Mouse (Mus musculus): ENCODE measurements around the gene Isl1.

The Isl1 gene

DNA sequence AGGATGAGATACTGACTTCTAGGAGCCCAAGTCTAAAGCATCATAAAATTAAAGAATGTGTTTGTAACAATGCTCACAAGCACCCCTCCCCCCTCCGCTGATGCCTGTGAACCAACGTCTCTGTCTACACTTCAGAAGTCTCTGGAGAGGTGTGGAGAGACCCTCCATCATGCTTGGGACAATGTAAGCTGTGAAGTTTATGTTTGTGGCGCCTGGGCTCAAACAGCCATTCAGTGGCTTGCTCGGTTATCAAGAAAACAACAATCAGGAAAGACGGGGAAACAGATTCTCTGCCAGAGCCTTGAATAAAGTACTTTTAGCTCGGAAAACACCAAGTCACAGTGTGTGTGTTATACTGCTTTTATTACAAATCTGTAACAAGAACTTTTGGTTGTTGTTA lies 14.8 kb downstream of the Isl1 start:
- DNase-seq (ENCODE audit: low read depth) = no peak

DNA sequence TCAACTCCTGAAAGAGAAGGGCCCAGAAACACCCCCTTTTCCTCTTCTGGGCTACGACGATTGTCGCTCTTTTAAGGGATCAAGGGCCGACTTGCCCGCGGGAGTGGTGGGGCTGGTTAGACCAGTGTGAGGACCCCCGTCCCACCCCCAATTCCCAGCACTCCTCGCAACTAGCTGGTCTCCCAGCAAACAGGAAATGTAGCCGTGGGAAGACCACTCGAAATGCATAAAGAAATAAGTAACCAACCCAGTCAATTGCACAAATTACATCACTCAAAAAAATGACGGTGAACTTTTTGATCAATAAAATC lies 15.4 kb downstream of the Isl1 start:
- DNase-seq (ENCODE audit: low read depth) = no peak

DNA sequence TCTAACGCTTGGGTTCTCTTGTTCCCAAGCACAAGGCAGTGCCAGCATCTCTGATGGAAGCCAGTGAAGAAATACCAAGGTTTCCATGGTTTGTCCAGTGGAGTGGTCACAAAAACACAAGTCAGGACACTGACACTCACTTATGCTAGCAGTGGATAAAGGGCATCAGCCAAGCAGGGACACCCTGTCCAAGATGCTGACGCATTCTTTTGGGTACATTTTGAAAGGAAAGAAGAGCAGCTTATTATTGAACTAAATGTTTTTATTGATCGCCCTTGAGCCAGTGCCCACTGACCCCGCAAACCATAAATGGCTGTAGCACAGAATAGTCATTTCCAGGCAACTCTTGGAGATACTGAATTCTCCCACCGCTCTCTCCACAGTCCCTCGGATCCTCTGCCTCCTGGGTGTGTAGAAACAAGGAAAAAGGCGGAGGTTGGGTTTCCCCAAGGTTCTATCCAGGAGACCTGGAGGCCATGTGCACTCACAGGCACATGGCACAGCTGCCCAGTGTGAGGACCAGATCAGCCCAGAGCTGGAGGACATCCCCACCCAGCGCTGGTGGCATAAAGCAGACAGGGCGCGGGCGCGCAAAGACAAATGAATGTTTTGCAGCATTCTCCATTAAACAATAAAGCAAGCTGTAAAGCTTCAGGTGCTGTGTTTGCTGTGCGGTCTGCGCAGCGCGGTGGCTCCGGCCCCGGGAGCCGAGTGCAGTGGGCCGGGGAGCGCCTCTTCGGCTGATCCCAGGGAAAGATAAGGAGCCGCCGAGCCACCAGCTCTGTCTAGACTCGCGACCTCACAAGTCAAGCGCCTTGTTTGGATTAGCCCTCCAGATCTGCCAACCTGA lies 16.0 kb downstream of the Isl1 start:
- DNase-seq (ENCODE audit: low read depth) = no peak

DNA sequence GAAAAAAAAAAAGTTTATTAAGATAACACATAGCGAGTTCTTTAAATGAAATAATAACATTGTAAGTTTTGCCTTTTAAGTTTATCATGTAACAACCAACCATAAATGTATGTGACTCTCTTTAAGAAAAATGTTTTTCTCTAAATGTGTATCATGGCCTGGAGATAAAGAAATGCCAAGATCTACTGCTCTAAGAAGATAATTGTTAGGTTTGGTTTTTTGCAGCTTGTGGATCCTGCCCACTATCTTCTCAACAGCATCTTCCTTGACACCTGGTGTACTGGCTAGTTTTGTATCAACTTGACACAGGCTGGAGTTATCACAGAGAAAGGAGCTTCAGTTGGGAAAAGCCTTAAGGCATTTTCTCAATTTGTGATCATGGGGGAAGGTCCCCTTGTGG lies 19.8 kb downstream of the Isl1 start:
- DNase-seq (ENCODE audit: low read depth) = no peak

GRCm38 (mm10) chr13:116279207-116279772 lies 30.2 kb downstream of the Isl1 start:
- DNase-seq (ENCODE audit: low read depth) = no peak
